Mouse (Mus musculus): ENCODE data around the gene Gmfg.
A peak's percentile ranks its signal among the peaks of the same experiment; 100 is the strongest.

Gmfg gene

DNA sequence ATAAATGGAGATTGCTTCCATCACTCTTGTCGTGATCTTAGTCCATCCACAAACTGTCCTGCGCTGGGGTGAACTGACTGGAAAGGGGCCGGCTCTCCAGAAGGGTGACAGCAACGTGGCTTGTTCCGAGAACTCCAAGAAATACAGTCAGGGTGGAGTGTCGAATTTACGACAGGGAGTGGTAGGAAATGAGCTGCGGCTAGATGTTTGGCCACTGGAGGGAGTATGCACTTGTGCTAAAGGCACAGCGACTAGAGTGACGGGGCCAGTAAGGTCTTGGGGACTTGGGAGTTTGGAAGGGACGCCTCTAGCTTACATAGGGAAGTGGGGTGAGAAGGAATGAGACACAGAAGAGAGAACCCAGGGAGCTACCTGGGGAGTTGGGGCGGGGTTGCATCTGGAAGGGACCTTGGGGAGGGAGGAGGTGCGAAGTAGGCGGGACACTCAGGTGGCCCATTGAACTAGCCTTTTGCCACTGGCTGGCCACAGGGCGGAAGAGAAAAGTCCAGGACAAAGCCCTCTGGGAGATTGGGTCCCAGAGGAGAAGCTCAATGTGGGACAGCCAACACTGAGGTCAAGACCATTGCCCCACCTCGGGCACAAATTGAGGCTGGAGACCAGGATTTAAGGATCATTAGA lies at the start of gene Gmfg:
Gmfg (plus strand) TSS at position 516 of the 639 bp plus-strand sequence.
- DNase-seq (ENCODE audit: low spot score in 2 of 2): peak; percentile 72 to 78

DNA sequence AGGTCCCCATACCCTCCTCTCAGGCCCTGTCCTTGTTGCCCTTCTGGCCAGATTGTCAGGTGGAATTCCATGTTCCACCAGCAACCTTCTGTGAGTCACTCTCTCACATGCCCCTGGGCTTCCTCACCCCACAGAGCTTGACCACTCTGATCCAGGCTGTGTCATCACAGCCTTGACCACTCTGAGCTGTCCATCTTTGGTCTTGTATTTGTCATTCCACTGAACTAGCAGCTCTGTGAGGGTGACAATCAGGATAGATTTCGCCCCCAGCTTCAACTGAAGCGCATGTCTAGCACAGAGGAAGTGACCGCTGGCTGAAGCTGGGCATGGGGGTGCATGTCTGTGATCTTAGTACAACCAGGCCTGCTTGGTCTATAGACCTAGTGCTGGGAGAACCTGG lies 46.9 kb upstream of the Gmfg start:
- no peak for DNase-seq (ENCODE audit: low spot score in 2 of 2)

DNA sequence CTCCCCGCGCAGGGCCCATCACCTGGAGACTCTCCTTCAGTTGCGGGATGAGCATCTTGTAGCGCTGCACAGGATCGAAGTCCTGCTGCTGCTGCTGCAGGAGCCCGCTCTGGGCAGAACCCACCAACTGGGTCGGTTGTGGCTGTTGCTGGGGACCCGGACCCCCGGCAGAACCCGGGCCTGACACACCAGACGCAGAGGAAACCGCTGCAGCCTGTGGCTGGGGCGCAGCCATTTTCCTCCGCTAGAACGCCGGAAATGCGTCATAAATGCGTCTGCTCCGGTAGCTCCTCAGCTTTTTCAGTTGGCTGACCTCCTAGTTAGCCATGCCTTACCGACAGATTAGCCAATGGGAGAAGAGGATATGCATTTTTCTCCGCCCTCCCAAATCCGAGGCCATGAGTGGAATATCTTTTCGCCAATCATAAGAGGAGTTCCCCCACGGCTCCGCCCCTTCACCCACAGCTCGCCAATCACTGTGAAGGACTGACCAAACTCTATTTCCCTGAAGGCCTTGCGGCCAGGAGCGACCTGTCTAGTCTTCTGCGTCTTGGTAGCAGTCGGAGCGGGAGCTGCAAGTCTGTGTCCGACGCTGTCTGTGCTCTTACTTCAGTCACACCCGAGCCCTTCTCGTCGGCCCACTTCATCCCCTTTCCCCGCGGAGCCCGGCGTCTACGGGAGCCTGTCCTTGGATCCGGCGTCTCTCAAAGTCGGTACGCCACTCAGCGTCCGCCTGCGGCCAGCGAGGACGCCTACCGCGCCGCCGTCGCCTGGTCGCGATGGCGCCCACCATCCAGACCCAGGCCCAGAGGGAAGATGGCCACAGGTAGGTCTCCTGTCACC lies 44.6 kb upstream of the Gmfg start, which contains the start of the genes Med29 and Paf1:
Med29 (minus strand) TSS at position 280 of the 843 bp plus-strand sequence.
Paf1 (plus strand) TSS at position 523 of the 843 bp plus-strand sequence.
- peak; percentile 96 to 98 for DNase-seq (ENCODE audit: low spot score in 2 of 2)

DNA sequence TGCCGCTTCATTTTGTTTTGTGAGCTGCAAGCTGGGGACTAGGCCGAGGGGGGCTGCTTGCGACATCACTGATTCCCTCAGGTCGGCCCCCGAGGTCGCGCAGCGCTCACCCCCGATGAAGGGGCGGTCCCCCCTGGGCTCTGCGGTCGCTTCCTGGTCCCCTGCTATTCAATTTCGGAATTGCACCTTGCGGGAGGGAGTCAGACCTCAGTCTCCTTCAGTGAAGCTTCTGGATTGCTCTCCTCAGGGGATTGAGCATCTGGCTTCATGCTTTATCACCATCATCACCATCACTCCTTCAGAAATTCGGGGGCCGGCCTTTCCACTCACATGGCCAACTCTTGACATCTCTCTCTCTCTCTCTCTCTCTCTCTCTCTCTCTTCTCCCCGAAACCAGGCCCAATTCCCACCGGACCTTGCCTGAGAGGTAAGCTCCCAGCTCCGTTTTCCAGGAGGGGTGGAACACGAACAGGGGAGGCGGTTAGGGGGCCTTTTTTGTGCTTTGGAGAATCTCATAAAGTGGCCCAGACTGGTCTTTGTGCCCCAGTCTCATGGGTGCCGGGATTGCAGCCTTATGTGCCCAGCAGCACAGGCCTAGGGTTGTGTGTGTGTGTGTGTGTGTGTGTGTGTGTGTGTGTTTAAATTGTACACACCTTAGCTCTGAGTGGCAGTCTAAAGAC lies 43.8 kb upstream of the Gmfg start:
- DNase-seq (ENCODE audit: low spot score in 2 of 2): no peak

DNA sequence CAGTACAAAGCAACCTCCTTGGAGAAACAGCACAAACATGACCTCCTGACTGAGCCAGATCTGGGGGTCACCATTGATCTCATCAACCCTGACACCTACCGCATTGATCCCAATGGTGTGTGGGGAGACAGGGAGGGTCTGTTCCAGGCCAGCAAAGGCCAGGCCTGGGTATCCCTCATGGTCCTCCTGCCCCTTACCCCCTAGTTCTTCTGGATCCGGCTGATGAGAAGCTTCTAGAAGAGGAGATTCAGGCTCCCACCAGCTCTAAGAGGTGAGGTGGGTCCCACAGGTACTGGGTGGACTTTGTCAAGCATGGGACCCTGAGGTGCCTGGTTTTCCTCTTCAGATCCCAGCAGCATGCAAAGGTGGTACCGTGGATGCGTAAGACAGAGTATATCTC lies 41.8 kb upstream of the Gmfg start:
- DNase-seq (ENCODE audit: low spot score in 2 of 2): no peak

DNA sequence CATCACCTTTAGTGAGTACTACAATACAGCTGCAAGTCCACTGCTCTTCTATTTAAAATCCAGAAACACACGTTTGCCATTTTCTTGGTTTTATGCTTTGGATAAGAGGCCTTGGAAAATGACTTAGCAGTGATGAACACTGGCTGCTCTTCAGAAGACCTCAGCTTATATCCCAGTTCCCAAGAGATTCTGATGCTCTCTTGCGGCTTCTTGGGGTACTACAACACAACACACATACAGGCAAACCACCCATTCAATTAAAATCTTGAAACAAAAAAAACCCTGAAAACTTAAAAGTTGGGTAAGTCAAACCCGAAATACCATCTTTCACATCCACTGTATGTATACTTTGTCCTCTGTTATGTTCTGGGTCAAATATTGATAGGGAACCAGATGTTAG lies 39.2 kb upstream of the Gmfg start:
- no peak for DNase-seq (ENCODE audit: low spot score in 2 of 2)

DNA sequence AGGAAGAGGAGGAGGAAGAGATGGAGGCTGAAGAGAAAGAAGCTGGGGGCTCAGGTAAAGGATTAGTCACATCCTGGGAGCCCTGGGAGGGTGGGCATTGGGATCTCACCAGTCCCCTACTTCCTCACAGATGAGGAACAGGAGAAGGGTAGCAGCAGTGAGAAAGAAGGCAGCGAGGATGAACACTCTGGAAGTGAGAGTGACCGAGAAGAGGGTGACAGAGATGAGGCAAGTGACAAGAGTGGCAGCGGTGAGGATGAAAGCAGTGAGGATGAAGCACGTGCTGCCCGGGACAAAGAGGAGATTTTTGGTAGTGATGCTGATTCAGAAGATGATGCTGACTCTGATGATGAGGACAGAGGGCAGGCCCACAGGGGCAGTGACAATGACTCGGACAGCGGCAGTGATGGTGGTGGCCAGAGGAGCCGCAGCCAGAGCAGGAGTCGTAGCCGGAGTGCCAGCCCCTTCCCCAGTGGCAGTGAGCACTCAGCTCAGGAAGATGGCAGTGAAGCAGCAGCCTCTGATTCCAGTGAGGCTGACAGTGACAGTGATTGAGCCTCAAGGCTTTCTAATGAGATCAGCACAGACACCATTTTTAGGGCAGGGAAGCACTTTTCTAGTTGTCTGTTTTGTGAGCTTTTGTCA lies 38.4 kb upstream of the Gmfg start:
- DNase-seq (ENCODE audit: low spot score in 2 of 2): no peak

DNA sequence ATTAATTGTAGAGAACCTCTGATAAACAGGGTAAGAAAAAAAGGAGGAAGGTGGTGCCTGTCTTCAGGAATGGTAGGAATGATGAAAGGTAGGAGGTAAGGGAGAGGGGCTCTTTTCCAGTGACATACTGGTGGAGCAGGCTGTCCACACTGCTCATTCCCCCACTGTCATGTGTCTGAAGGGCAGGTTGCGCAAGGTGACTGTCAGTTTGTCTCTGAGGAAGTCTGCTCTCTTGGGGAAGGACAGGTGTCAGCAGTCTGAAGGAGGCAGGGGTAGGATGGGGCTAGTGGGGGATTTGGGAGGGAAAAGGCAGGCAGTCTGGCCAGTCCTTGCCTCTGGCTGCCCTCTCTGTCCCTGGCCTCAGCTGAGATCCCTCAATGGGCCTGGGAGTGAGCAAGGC lies 36.2 kb upstream of the Gmfg start:
- DNase-seq (ENCODE audit: low spot score in 2 of 2): no peak

DNA sequence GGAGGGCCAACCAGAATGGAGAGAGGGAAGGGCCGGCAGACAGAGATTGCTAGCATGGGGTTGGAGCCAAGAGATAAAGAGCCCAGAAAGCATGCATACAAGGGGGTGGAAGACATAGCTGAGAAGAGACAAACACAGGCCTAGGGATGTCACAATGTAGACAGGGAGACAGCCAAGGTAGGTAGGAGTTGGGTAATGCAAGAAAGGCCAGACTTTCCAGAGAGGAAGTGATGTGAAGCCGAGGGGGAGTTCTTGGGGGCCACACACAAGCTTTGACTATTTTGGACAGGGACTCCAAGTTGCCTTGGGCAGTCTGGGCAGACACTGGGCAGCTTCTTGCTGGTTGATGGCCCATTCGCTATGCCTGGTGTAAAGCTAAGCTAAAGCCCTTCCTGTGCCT lies 35.3 kb upstream of the Gmfg start:
- no peak for DNase-seq (ENCODE audit: low spot score in 2 of 2)

DNA sequence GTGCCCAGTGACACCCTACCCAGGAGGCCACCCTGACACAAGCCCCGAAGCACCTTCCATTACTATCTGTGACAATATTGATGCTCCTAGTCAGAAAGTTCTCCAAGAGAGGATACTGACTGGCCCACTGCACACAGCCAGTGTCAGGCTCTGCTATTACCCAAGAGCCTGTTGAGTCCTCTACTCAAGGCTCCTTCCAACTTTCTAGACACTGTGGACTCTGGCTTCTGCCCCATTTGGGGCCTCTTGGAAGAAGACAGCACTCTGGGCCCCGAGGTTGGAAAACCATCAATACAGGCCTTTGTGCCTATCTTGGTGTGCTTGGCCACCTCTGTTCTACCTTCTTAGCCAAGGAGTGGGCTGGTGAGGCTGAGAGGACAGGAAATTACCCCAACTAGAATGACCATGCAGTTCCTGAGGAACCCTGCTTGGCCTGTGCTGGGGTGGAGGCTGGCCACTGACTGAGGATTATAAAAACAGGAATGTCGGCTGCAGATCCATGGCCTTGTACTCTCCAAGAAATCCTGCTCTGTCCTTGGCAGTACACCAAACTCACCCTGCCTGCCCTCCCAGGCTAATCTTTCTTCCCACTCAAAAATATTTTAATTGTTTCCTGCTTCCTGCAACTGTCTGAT lies 26.3 kb upstream of the Gmfg start:
- no peak for DNase-seq (ENCODE audit: low spot score in 2 of 2)

DNA sequence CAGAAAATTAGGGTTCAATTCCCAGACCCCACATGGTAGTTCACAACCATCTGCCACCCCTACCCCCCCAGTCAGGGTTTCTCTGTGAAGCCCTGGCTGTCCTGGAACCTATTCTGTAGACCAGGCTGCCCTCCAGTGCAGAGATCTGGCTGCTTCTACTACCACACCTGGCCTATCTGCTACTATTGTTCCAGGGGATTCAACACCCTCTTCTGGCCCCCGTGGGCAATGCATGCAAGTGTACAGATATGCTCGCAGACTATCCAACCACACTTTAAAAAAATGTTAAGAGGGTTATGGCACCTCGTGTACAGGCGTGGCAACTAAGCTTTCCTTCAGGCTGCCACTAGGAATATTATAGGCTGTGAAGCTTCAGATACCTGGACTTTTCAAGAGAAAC lies 24.4 kb upstream of the Gmfg start:
- no peak for DNase-seq (ENCODE audit: low spot score in 2 of 2)

DNA sequence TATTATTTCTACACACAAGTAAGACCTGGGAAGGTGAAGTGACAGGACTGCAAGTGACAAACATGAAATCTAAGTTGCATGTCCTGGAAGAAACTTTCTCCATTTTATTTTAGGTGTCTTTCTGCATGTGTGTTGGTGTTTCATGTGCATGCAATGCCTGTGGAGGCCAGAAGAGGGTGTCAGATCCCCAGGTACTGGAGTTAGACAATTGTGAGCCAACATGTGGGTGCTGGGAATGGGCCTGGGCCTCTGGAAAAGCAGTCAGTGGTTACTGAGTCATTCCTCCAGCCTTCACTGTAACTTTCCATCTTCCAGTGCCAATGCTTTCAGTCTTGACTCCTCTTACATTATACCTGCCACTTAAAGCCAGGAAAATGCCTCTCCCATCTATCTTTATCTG lies 19.9 kb upstream of the Gmfg start:
- no peak for DNase-seq (ENCODE audit: low spot score in 2 of 2)

DNA sequence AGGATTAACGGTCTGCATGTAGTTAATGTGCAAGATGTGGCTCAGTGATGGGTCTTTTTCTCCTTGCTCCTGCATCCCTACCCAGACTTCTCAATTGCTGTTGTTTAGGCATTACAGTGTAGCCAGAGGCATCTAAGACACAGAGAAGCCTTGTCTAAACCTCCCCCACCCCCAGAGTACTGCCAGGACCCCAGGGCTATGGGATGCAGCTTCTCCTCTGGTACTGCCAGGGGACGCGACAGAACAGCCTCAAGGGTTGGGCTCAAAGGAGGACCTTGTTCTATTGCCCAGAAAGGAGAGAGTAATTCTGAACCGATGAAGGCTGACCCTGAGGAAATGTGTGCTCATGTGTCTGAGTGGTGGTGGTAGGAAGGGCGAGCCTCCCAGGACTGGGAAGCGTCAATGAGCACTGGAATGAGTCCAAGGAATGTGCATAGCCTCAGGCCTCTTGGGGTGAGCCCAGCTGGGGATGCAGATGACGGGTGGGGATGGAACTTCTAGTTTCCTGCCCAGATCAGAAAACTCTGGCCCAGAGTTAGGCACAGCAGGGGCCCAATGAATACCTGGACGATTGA lies 19.1 kb upstream of the Gmfg start:
- DNase-seq (ENCODE audit: low spot score in 2 of 2): peak in 1 of 2 experiments; percentile 47

DNA sequence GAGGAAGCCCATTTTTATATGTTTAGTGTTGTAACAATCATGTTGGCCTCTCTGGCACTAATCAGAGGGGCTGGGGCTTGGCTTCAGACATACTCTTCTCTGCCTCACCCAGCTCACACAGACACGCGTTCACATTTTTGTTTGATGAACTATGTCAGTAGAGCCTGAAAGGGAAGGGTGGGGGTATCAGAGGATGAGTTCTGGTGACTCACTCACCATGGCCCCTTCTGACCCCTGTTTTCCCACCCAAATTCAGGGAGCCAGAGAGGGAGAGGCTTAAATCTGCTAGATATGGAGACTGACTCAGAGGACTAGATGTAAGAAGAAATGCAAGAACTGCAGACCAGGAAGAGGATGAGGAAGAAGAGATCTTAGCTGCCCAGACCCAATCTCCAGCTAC lies 17.8 kb upstream of the Gmfg start:
- DNase-seq (ENCODE audit: low spot score in 2 of 2): no peak

DNA sequence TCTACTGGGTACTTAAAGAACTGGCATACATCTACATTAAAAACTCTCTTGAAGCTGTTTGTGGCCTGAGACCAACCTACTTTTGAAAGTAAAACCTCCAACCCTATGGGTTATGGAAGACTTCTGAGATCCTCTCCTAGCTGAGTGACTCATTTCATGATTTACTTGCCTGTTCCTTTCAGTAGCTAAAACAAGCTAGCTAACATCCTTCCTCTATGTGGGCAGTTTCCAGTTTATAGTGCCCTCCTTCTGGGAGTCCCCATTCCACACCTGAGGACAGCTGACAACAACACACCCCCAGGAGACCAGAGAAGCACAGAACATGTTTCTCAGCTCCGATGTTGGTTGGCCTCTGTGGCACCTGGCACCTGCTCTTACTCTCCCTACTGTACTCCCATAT lies 14.2 kb upstream of the Gmfg start:
- no peak for DNase-seq (ENCODE audit: low spot score in 2 of 2)

DNA sequence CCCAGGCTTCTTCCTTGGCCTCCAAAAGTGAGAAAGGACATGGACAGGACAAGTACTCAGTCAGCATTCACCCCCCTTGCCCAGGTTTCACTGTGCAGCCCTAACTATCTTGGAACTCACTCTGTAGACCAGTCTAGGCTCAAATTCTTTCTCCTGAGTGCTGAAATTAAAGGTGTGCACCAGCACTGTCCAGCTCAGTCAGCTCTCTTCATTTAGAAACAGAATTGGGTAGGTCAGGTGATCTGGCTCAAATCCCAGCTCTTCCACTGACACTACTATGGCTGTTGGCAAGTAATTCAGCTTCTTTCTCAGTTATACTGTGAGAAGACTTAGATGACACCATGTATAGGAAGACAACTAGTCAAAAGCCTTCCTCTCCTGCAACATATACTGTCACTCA lies 9.5 kb upstream of the Gmfg start:
- no peak for DNase-seq (ENCODE audit: low spot score in 2 of 2)

DNA sequence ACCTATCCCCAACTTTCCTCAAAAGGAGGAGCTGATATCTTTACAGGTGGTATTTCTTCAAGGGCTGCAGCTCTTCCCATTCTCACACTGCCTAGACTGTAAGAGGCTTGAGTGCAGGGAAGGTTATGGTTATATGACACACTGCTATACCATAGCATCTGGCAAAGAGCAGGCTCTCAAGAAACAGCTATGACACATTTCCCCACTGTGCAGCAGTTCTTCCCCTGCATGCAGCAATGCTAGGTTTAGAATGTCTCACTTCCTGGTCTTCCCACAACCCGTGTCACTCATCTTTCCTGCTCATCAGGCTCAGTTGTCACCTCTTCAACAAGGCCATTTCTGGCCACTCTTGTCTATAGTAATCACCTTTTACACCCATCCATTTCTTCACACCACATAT lies 6.7 kb upstream of the Gmfg start:
- DNase-seq (ENCODE audit: low spot score in 2 of 2): no peak

DNA sequence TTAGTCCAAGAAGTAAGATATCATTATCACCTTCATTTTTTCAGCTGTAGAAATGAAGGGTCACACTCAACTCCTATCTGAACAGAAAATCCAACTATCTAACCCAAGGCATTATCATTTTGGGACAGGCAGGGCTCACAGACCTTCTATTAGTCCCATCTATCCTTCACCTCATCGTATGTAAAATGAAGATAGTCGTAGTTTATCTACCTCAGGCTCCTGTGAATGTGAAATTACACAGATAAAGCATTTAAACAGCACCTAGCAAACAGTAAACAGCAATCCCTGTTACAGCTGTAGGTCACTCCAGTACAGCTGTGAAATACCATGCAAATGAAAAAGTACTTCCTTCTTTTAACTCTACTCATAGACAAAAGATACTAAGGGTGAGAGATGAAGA lies 5.0 kb upstream of the Gmfg start:
- DNase-seq (ENCODE audit: low spot score in 2 of 2): no peak

DNA sequence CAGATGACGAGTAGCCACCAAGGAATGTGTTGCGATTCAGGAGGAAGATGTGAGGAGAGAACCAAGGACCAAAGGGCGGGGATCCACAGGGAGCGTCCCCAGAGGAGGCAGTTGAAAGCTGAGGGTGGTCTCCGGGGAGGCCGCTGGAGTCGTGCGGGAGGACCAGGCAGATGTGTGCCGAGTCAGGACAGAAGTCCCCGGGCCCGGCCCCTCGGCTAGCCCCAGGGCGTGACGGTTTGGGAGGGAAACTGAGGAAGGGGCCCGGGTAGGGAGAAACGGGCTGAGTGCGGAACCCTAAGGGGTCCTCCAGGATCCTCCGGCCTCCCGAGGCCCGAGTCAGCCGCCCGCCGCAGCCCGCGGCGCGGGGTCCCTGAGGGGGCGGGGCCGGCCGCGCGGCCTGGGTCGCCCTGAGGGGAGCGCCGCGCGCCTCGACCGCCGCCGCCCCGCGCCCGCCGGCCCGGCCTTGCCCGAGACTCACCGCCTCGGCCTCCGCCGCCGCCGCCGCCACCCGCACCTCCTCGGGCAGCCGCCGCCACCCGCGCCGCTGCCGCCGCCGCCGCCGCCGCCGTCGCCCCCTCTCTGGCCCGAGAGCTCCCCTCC lies 1.5 kb upstream of the Gmfg start:
- peak; percentile 46 to 54 for DNase-seq (ENCODE audit: low spot score in 2 of 2)

DNA sequence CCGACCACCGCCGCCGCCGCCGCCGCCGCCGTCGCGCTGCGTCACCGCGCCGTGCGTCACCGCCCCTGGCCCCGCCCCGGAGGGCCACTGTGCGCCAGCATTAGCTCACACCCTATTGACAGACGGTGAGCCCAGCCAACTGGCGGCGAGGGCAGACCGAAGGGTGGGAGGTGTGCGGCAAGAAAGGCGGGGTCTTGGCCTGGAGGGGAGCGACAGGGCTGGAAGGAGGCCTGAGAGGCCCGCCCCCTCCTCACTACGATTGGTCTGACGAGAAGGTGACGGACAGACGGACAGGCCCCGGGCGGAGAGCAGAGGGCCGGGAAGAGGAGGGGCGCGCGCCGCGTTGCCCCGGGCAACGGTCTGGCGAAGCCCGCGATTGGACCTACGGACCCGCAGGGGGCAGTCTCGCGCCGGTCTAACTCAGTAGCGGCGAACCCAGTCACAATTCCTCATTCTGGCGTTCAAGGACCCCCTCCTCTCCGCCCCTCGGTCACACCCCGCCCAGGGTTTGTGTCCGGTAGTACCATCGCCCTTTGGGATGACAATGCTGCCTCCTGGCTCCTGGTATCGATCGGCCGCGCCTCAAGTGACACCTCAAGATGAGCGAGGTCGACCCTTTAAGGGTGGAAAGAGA lies 859 bp upstream of the Gmfg start:
- DNase-seq (ENCODE audit: low spot score in 2 of 2): peak; percentile 100
